Mouse (Mus musculus) kidney, embryonic 14.5 days (tissue): ENCODE data around the gene Cxcr1. TPM values are rescaled to one million over a fixed set of nuclear protein-coding genes. Genes with fewer than 3 reads are reported as not detected.
A peak's percentile ranks its signal among the peaks of the same experiment; 100 is the strongest.
"Not testable (repeated sequence)": the region's sequence is repeated elsewhere in the genome, so short reads cannot be mapped to it uniquely, and the experiment has no call there.

Experiments used
- ATAC-seq: fragments of 200-750 bp; cut with Nextera tagmentation; 2 replicates; pipeline ENCODE4 v1.8.0; 2017; ENCODE audit warnings: moderate number of reproducible peaks, mild to moderate bottlenecking, moderate TSS enrichment, moderate library complexity; ENCODE audit not compliant: low FRiP score, low TSS enrichment
- H3K27ac ChIP-seq: fragments of 300-500 bp; sonication (generic); 2 replicates; pipeline ENCODE4 v1.5.1; 2014; ENCODE audit warnings: low read depth, mild to moderate bottlenecking, low read length, moderate library complexity, mixed read lengths
- H3K27me3 ChIP-seq: fragments of 300-500 bp; sonication (generic); 2 replicates; pipeline ENCODE4 v1.6.1; 2014; ENCODE audit warnings: mild to moderate bottlenecking, low read length; ENCODE audit not compliant: control insufficient read depth, insufficient read depth
- H3K36me3 ChIP-seq: fragments of 300-500 bp; sonication (generic); 2 replicates; pipeline ENCODE4 v1.6.1; 2014; ENCODE audit warnings: low read length, mixed read lengths; ENCODE audit not compliant: control insufficient read depth, insufficient read depth
- H3K4me1 ChIP-seq: fragments of 300-500 bp; sonication (generic); 2 replicates; pipeline ENCODE4 v1.6.1; 2014; ENCODE audit warnings: low read length, mixed read lengths; ENCODE audit not compliant: control insufficient read depth, insufficient read depth
- H3K4me2 ChIP-seq: fragments of 300-500 bp; sonication (generic); replicated peaks from 2 replicates; pipeline ENCODE4 v1.6.1; 2014; ENCODE audit warnings: low read depth, mild to moderate bottlenecking, low read length
- H3K4me3 ChIP-seq: fragments of 300-500 bp; sonication (generic); 2 replicates; pipeline ENCODE4 v1.5.1; 2014; ENCODE audit warnings: mild to moderate bottlenecking, low read length
- H3K9ac ChIP-seq: fragments of 300-500 bp; sonication (generic); 2 replicates; pipeline ENCODE4 v1.6.1; 2014; ENCODE audit warnings: low read depth, mild to moderate bottlenecking, low read length, moderate library complexity
- H3K9me3 ChIP-seq: fragments of 300-500 bp; sonication (generic); 2 replicates; pipeline ENCODE4 v1.6.1; 2016; ENCODE audit warnings: low read length; ENCODE audit not compliant: control insufficient read depth
- WGBS: fragments of 180-500 bp; shearing (Covaris S2); extraction: QIAGEN DNeasy Blood & Tissue Kit; methylation state at CpG from one replicate; pipeline ENCODE4 v1.1.7; 2014; 5-methylcytosine and 5-hydroxymethylcytosine counted together
- polyA plus RNA-seq: library from polyadenylated mRNA; unstranded; fragments of >200 nt; fragmentation: Nextera tagmentation; extraction: Ambion mirVana; gene quantifications from 2 replicates; pipeline ENCODE4 v1.2.1, GENCODE M21; 2014

Gene Cxcr1
- polyA plus RNA-seq, 1 experiment from 2014 or later, result not detected

GRCm38 (mm10) chr1:74181462-74181861, 13.0 kb downstream of the Cxcr1 start:
- Histone ChIP-seq H3K27me3 (no peaks in the 10 kb centered on the region), H3K27ac (no peak overlapping the region), H3K9me3 (no peaks in the 10 kb centered on the region), H3K9ac (no peak overlapping the region), H3K36me3 (no peaks in the 10 kb centered on the region), H3K4me3 (no peak overlapping the region), H3K4me2 (no peak overlapping the region), H3K4me1 (peaks cover 7% of the 10 kb centered on the region; the same call in 1 of the 2 replicates)
- no peak for ATAC-seq
- WGBS, result 43% methylated on average over 2 of the region's 2 CpGs

DNA sequence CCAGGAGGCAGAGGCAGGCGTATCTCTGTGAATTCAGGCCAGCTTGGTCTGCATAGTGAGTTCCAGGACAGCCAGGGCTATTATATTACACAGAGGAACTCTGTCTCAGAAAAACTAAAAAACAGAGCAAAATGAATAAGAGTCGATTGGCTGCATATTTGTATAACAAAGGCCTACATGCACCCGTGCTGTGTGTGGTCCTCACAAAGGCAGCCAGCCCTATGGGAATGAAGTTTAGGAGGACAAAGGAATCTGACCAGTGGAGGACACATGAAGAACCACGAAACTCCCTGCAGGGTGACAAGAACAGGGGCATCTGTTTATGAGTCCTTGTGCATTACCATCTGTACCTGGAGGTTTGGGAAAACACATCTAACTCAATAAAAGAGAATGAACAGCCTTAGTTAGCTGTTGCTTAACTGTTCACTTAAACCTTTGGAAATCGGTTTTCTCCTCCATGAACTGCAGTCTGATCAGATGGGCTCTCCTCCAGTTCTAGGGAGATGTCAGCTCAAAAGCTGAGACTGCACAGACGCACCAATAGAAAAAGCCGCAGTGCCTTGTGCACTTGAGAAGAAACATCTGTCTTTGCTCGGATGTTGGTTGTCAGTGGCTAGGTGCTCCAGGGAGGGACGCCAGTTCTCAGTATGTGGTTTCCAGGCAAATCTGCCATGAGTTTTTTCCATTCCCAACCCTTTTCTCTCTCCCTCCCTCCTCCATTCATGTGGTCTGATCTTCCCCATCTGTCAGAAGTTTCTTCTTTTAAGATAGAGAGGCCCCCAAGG, 14.6 kb downstream of the Cxcr1 start:
- no peak overlapping the region for H3K4me2 ChIP-seq
- ATAC-seq, result peak; percentile 68
- H3K27ac ChIP-seq, result peak overlapping the region; percentile 6; the same call in 1 of the 2 replicates
- whole genome bisulfite sequencing, result 41% methylated on average over 9 of the region's 9 CpGs
- no peaks in the 10 kb centered on the region for H3K27me3 ChIP-seq
- H3K36me3 ChIP-seq, result no peaks in the 10 kb centered on the region
- no peak overlapping the region for H3K4me3 ChIP-seq
- H3K9me3 ChIP-seq, result no peaks in the 10 kb centered on the region
- H3K4me1 ChIP-seq, result peaks cover 7% of the 10 kb centered on the region; the same call in 1 of the 2 replicates
- no peak overlapping the region for H3K9ac ChIP-seq

DNA sequence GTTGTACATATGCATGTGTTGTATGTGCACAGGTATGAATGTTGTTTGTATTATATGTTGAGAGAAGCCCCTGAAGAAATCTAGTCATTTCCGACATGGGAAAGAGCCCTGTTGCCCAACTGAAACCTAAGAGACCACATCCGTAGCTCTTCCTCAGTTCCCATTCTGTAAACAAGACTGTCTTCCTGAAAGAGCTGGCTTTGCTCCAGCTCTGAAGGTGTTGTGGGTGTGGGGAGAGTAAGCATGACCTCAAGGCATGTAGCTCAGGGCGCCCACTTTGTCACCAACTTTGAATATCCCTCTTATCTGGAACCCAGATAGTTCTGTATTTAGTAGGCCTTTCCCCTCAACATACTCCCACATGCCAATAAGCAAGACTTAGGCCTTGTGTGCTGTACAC, 15.8 kb downstream of the Cxcr1 start:
- H3K36me3 ChIP-seq, result no peaks in the 10 kb centered on the region
- no peak overlapping the region for H3K27ac ChIP-seq
- no peaks in the 10 kb centered on the region for H3K27me3 ChIP-seq
- H3K9ac ChIP-seq, result no peak overlapping the region
- WGBS, result 93% methylated on average over 3 of the region's 3 CpGs
- ATAC-seq, result no peak
- peaks cover 7% of the 10 kb centered on the region; the same call in 1 of the 2 replicates for H3K4me1 ChIP-seq
- H3K4me2 ChIP-seq, result no peak overlapping the region
- no peak overlapping the region for H3K4me3 ChIP-seq
- no peaks in the 10 kb centered on the region for H3K9me3 ChIP-seq

GRCm38 (mm10) chr1:74175731-74176130, 18.7 kb downstream of the Cxcr1 start:
- H3K27me3 ChIP-seq, result no peaks in the 10 kb centered on the region
- ATAC-seq, result no peak
- no peak overlapping the region for H3K4me3 ChIP-seq
- H3K9me3 ChIP-seq, result no peaks in the 10 kb centered on the region
- peaks cover 7% of the 10 kb centered on the region; the same call in 1 of the 2 replicates for H3K4me1 ChIP-seq
- no peak overlapping the region for H3K4me2 ChIP-seq
- H3K9ac ChIP-seq, result no peak overlapping the region
- no peaks in the 10 kb centered on the region for H3K36me3 ChIP-seq
- WGBS, result 67% methylated on average over 4 of the region's 4 CpGs
- H3K27ac ChIP-seq, result no peak overlapping the region

DNA sequence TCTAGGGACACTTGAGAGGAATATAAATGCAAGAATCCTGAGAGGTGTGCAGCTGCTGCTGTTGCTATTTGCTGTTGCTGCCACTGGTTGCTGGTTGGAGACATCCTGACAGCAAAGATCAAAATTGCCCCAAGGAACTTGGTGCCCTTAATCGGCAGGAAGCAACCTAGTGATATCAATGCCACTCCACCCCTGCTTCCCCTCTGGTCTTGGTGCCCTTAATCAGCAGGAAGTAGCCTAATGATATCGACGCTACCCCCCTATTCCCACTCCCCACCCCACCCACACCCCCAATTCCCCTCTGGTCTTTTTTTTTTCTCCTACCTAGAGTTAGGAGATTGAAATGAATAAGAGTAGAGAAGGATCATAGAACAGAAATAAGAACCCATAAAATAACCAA, 21.7 kb downstream of the Cxcr1 start:
- 79% methylated on average over 3 of the region's 3 CpGs for WGBS
- Histone ChIP-seq H3K4me1 (no peaks in the 10 kb centered on the region), H3K4me2 (no peak overlapping the region), H3K36me3 (no peaks in the 10 kb centered on the region), H3K27ac (no peak overlapping the region), H3K9ac (no peak overlapping the region), H3K4me3 (no peak overlapping the region), H3K9me3 (no peaks in the 10 kb centered on the region), H3K27me3 (no peaks in the 10 kb centered on the region)
- ATAC-seq, result no peak

GRCm38 (mm10) chr1:74169721-74170120, 24.7 kb downstream of the Cxcr1 start:
- H3K4me1 ChIP-seq, result no peaks in the 10 kb centered on the region
- H3K27me3 ChIP-seq, result no peaks in the 10 kb centered on the region
- H3K27ac ChIP-seq, result no peak overlapping the region
- H3K4me2 ChIP-seq, result no peak overlapping the region
- no peak overlapping the region for H3K4me3 ChIP-seq
- no peak overlapping the region for H3K9ac ChIP-seq
- no peak for ATAC-seq
- no peaks in the 10 kb centered on the region for H3K9me3 ChIP-seq
- WGBS, result 80% methylated on average over 3 of the region's 3 CpGs
- H3K36me3 ChIP-seq, result no peaks in the 10 kb centered on the region

DNA sequence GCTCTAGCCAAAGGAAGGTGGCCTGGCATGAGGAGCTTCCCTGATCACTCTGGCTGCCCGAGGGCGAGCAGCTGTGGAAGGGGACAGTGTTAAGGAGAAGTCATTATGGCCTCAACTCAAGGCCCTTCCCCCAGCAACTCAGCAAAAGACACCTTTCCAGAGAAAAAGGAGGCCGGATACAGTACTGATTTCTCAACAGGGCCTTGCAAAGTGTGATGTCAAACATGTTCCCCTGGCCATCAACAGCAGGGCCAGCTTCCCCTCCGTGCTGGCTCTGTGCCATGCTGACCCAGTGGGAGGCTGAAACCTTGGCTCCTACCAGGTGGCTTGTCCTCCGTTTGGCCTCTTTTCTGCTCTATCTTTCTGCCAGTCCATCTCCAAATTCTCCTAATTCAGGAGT, 27.3 kb downstream of the Cxcr1 start:
- Histone ChIP-seq H3K9ac (no peak overlapping the region), H3K4me3 (no peak overlapping the region), H3K4me2 (no peak overlapping the region), H3K27me3 (no peaks in the 10 kb centered on the region), H3K36me3 (no peaks in the 10 kb centered on the region), H3K4me1 (no peaks in the 10 kb centered on the region), H3K9me3 (no peaks in the 10 kb centered on the region), H3K27ac (no peak overlapping the region)
- WGBS, result 86% methylated on average over 5 of the region's 5 CpGs
- ATAC-seq, result no peak

DNA sequence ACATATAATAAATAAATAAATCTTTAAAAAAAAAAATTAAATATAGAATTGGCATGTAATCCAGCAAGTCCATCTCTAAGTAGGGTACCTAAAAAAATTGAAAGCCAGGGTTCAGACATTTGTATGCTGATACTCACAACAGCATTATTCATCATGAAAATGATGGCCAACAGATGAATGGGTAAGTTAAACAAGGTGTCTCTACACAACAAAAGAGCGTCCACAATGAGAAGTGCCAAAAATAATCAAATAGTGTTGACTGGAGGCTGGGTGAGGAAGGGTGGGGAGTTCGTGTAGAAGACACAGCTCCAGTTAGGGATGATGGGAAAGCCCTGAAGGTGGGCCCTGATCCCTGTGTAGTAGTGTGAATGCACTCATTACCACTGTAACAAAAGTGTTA, 34.4 kb downstream of the Cxcr1 start:
- Histone ChIP-seq H3K27ac (no peak overlapping the region), H3K4me3 (no peak overlapping the region), H3K4me1 (no peaks in the 10 kb centered on the region), H3K9ac (no peak overlapping the region), H3K27me3 (no peaks in the 10 kb centered on the region), H3K4me2 (no peak overlapping the region), H3K36me3 (no peaks in the 10 kb centered on the region), H3K9me3 (no peaks in the 10 kb centered on the region)
- ATAC-seq, result no peak
- WGBS, result 60% methylated on average over 2 of the region's 2 CpGs

DNA sequence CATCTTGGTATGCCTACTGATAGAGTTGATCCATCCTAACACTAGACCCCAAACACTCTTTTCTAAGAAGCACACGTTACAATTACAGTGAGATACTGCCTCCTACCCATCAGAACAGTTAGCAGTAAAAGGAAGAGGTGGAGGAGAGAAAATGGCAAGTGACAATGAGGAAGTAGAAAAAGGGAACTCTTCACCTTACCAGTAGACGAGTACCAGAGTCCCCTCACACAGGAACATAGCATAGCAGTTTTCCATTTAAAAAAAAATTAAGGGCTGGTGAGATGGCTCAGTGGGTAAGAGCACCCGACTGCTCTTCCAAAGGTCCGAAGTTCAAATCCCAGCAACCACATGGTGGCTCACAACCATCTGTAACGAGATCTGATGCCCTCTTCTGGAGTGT, 34.8 kb downstream of the Cxcr1 start:
- H3K27me3 ChIP-seq, H3K4me3 ChIP-seq, H3K4me1 ChIP-seq, H3K4me2 ChIP-seq, ATAC-seq, H3K9ac ChIP-seq, H3K9me3 ChIP-seq, H3K27ac ChIP-seq, H3K36me3 ChIP-seq: not testable (repeated sequence)
- WGBS, result 80% methylated on average over 4 of the region's 5 CpGs
